Mouse (Mus musculus): ENCODE measurements at regions not wholly inside any gene's neighbourhood (a gene's known extent, or its start where the extent isn't known, plus 50 kb on each side); places are given as distances from the start of the nearest gene placed in this dataset.
A peak's percentile ranks its signal among the peaks of the same experiment; 100 is the strongest.

- Histone ChIP-seq H3K4me1 (replicated peaks) (no peaks in the 10 kb centered on the region), H3K9me3 (peaks cover 9% of the 10 kb centered on the region; the same call in 1 of the 2 replicates), H3K27ac (replicated peaks) (no peak overlapping the region), H3K4me3 (no peak overlapping the region), H3K9ac (no peak overlapping the region), H3K4me2 (no peak overlapping the region), H3K27me3 (no peaks in the 10 kb centered on the region), H3K36me3 (no peaks in the 10 kb centered on the region)
- ATAC-seq (ENCODE audit: low read depth) = no peak
- WGBS = 92% methylated on average over 4 of the region's 4 CpGs
Observed at GRCm38 (mm10) chr10:17129391-17130163, 593.4 kb upstream of the Cited2 start.

- Histone ChIP-seq H3K27me3 (no peaks in the 10 kb centered on the region), H3K36me3 (no peaks in the 10 kb centered on the region), H3K9me3 (no peaks in the 10 kb centered on the region), H3K4me3 (no peak overlapping the region), H3K9ac (no peak overlapping the region), H3K4me2 (no peak overlapping the region), H3K4me1 (replicated peaks) (no peaks in the 10 kb centered on the region), H3K27ac (replicated peaks) (no peak overlapping the region)
- WGBS = 84% methylated on average over 1 of the region's 1 CpGs
- ATAC-seq (ENCODE audit: low read depth) = no peak
Observed at GRCm38 (mm10) chr10:17130661-17131060, 592.4 kb upstream of the Cited2 start.

DNA sequence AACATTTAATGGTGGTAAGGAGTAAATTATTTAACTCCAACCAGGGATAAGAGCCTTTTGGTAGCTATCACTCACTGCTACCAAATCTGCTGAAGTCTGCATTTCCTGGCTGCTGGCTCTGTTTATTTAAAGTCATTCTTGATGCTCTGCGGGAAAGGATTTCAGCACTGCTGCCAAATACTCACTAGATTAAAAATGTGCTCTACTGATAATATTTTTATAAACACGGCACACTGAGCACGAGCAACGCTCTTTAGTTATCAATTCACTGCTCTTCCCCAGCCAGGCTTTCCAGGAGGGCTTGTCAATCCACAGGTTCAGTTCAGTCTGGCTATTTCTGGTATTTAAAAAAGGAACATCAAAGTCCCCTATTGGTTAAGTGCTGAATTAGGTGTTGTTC lies 591.3 kb upstream of the Cited2 start:
- 70% methylated on average over 4 of the region's 4 CpGs for WGBS
- Histone ChIP-seq H3K9me3 (no peaks in the 10 kb centered on the region), H3K4me1 (replicated peaks) (no peaks in the 10 kb centered on the region), H3K27ac (replicated peaks) (no peak overlapping the region), H3K36me3 (no peaks in the 10 kb centered on the region), H3K9ac (no peak overlapping the region), H3K4me3 (no peak overlapping the region), H3K27me3 (no peaks in the 10 kb centered on the region), H3K4me2 (no peak overlapping the region)
- ATAC-seq (ENCODE audit: low read depth) = no peak

DNA sequence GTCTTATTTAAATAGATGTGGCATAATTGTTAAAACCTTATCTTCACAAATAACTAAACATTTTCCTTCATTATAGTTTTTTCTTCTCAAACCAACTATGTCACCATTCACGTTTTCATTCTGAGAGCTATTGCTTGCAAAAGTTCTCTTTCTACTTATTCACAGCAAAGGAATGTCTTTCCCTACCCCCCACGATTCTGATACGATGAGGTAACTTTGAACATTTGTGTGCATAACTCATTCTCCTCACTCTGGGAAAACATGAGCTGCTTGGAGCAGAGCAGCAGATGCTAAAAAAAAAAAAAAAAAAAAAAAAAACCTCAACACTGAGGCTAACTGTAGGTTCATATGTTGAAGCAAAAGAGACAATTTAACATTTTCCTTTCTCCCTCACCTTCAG lies 547.6 kb upstream of the Cited2 start:
- H3K4me2 ChIP-seq = no peak overlapping the region
- no peak overlapping the region for H3K9ac ChIP-seq
- no peaks in the 10 kb centered on the region for H3K27me3 ChIP-seq
- no peak overlapping the region for H3K4me3 ChIP-seq
- 58% methylated on average over 3 of the region's 3 CpGs for WGBS
- H3K27ac ChIP-seq (replicated peaks) = no peak overlapping the region
- no peaks in the 10 kb centered on the region for H3K36me3 ChIP-seq
- peaks cover 4% of the 10 kb centered on the region; the same call in 1 of the 2 replicates for H3K4me1 ChIP-seq (replicated peaks)
- no peaks in the 10 kb centered on the region for H3K9me3 ChIP-seq
- no peak for ATAC-seq (ENCODE audit: low read depth)

DNA sequence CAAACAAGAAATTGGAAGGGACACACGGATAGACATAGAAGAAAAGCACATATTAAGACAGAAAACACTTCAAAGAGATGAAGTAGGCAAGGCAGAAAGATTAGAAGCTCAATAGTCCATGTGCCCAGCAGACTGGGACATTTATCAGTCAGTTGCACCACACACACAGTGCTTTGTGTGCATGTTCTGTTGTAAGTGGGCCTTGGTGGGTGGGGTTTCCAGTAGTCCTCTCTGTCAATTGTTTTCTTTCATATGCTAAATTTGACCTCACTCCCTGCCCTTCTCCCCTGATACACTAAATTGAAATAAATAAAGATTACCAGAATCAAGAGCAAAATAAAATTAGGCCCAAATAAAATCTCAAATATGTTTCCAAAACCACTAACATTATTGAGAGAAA lies 546.0 kb upstream of the Cited2 start:
- 28% methylated on average over 1 of the region's 1 CpGs for WGBS
- H3K4me3 ChIP-seq = no peak overlapping the region
- H3K9me3 ChIP-seq = no peaks in the 10 kb centered on the region
- H3K4me1 ChIP-seq (replicated peaks) = peaks cover 4% of the 10 kb centered on the region; the same call in 1 of the 2 replicates
- no peaks in the 10 kb centered on the region for H3K36me3 ChIP-seq
- H3K9ac ChIP-seq = no peak overlapping the region
- H3K27me3 ChIP-seq = no peaks in the 10 kb centered on the region
- no peak for ATAC-seq (ENCODE audit: low read depth)
- H3K4me2 ChIP-seq = no peak overlapping the region
- no peak overlapping the region for H3K27ac ChIP-seq (replicated peaks)

GRCm38 (mm10) chr10:17177503-17178278 lies 545.3 kb upstream of the Cited2 start:
- Histone ChIP-seq H3K27me3 (no peaks in the 10 kb centered on the region), H3K36me3 (no peaks in the 10 kb centered on the region), H3K4me3 (no peak overlapping the region), H3K4me1 (replicated peaks) (peaks cover 4% of the 10 kb centered on the region; the same call in 1 of the 2 replicates), H3K9me3 (no peaks in the 10 kb centered on the region), H3K9ac (no peak overlapping the region), H3K27ac (replicated peaks) (no peak overlapping the region), H3K4me2 (no peak overlapping the region)
- 56% methylated on average over 4 of the region's 4 CpGs for WGBS
- ATAC-seq (ENCODE audit: low read depth) = no peak

DNA sequence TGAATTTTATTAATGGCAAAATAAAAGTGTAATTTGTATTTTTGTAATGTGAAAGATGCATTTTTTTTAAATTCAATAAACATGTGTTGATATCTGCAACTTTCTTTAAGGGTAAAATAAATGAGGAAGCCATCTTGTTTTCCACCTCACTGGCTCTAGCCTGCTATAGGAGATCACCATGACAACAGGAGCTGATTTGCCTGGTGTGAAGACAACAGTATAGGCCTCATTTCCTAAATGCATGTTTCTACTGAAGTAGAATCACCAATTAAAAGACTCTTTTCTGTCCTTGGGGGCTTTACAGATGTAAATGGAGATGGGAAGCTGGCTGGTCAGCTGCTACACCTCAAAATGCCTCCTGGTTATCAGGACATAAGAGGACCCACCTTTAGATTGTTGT lies 544.4 kb upstream of the Cited2 start:
- Histone ChIP-seq H3K9ac (no peak overlapping the region), H3K36me3 (no peaks in the 10 kb centered on the region), H3K4me1 (replicated peaks) (peaks cover 4% of the 10 kb centered on the region; the same call in 1 of the 2 replicates), H3K4me2 (no peak overlapping the region), H3K27me3 (no peaks in the 10 kb centered on the region), H3K27ac (replicated peaks) (no peak overlapping the region), H3K4me3 (no peak overlapping the region), H3K9me3 (no peaks in the 10 kb centered on the region)
- ATAC-seq (ENCODE audit: low read depth) = peak; percentile 67; the same call in 1 of the 2 replicates

GRCm38 (mm10) chr10:17184418-17184817 lies 538.6 kb upstream of the Cited2 start:
- Histone ChIP-seq H3K27me3 (no peaks in the 10 kb centered on the region), H3K27ac (replicated peaks) (no peak overlapping the region), H3K9me3 (peaks cover 4% of the 10 kb centered on the region; the same call in 1 of the 2 replicates), H3K36me3 (no peaks in the 10 kb centered on the region), H3K4me3 (no peak overlapping the region), H3K4me1 (replicated peaks) (no peaks in the 10 kb centered on the region; the same call in 1 of the 2 replicates), H3K4me2 (no peak overlapping the region), H3K9ac (no peak overlapping the region)
- no peak for ATAC-seq (ENCODE audit: low read depth)
- 54% methylated on average over 2 of the region's 2 CpGs for WGBS

DNA sequence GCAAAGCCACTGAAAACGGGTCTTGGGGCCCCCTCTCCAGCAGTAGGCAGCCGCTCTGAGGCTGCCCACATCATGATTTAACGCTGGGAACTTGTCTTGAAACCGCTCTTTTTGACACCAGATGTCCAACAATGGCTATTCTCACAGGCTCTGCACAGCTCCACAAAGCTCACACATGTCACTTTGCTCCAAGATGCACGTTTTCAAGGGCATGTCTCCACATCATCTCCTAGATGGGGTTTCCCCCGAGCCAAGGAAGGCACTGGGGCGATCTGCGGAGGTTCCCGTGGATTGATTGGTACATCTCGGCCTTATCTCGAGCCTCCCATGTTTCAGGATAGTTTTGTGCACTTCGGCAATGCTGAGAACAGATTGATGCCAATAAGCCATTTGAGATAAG lies 526.8 kb upstream of the Cited2 start:
- Histone ChIP-seq H3K4me3 (no peak overlapping the region), H3K27ac (replicated peaks) (peak overlapping the region; percentile 38; the same call in 1 of the 2 replicates), H3K9me3 (no peaks in the 10 kb centered on the region), H3K36me3 (no peaks in the 10 kb centered on the region), H3K4me2 (no peak overlapping the region), H3K27me3 (no peaks in the 10 kb centered on the region), H3K4me1 (replicated peaks) (peaks cover 10% of the 10 kb centered on the region; the same call in 1 of the 2 replicates), H3K9ac (no peak overlapping the region)
- peak; percentile 61 for ATAC-seq (ENCODE audit: low read depth)
- 38% methylated on average over 12 of the region's 12 CpGs for WGBS

DNA sequence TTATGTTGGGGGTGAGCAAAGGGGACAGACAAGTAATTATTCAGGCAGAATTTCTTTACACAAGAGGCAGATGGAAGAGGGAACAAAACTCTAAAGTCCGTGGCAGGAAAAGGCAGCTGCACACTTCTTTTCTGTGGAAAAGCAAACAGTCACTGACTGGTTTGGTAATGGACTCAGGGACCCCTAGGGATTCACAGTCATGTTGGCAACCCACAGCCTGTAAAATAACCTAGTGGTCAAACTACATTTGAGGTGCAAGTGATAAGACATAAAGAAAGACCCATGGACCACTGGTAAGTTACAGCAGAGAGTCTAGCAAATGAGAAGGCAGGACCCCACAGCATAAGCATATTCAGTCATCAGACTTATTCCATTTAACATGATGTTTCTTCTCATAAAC lies 526.4 kb upstream of the Cited2 start:
- Histone ChIP-seq H3K4me3 (no peak overlapping the region), H3K9me3 (no peaks in the 10 kb centered on the region), H3K27me3 (no peaks in the 10 kb centered on the region), H3K36me3 (no peaks in the 10 kb centered on the region), H3K9ac (no peak overlapping the region), H3K4me1 (replicated peaks) (peaks cover 10% of the 10 kb centered on the region; the same call in 1 of the 2 replicates), H3K4me2 (no peak overlapping the region), H3K27ac (replicated peaks) (peak overlapping the region; percentile 38; the same call in 1 of the 2 replicates)
- WGBS = 0% methylated on average over 1 of the region's 1 CpGs
- ATAC-seq (ENCODE audit: low read depth) = peak; percentile 43; the same call in 1 of the 2 replicates

DNA sequence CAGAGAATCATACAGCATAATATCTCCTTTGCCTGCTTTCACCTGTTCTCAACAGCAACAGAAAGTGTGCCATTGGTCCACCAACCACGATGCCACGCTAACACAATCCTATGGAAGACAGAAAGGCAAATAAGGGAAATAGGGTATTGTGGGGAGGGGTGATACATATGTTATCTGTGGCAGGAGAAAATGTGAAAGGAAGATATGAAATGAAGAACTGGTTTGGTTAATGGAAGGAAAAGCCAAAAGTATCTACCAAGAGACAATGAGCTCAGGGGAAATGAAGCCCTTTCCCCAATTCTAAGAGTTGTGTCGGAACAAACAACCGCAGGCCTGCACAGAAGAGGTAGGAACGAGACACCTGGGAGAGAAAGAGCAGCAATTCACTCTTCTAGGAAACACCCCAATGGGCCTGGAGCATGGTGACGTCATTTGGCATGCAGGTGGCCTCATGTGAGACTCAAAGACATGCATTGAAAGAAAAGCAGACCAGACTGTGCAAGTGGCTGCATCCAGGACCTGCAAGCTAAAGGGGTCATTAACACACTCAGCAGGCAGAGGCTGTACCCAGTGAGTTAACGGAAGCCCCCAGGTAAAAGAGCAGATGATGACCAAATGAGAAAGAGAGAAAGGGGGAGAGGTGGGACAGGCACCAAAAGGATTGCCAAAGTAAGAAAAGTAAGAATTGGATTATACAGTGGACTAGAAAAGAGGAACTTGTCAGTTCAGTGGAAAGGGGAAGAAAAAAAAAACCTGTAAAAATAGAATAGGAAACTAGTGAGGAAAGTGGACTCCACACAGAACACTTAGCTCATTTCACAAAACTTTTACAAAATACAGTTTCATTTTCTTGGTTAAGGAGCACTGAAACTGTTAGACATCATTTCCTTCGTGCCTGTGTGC lies 522.2 kb upstream of the Cited2 start:
- ATAC-seq (ENCODE audit: low read depth) = no peak
- Histone ChIP-seq H3K4me3 (no peak overlapping the region), H3K4me1 (replicated peaks) (peaks cover 21% of the 10 kb centered on the region), H3K27ac (replicated peaks) (no peak overlapping the region), H3K4me2 (no peak overlapping the region), H3K9ac (no peak overlapping the region), H3K9me3 (no peaks in the 10 kb centered on the region), H3K27me3 (no peaks in the 10 kb centered on the region), H3K36me3 (no peaks in the 10 kb centered on the region)
- 76% methylated on average over 8 of the region's 8 CpGs for WGBS

DNA sequence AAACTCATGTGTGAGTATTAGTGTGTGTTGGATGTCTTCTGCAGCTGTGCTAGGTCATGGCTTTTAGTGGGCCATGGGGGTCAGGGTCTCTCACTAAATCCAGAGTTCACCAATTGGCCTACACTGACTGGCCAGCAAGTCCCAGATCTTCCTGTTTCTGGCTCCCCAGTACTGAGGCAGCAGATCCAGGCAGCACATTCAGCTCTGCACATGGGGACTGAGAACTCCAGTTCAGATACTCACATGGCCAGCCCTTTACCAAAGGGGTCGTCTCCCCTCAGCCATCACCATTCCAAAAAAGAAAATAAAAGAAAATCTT lies 521.6 kb upstream of the Cited2 start:
- ATAC-seq (ENCODE audit: low read depth) = no peak
- H3K9me3 ChIP-seq = no peaks in the 10 kb centered on the region
- no peak overlapping the region for H3K4me3 ChIP-seq
- H3K36me3 ChIP-seq = no peaks in the 10 kb centered on the region
- H3K27ac ChIP-seq (replicated peaks) = no peak overlapping the region
- no peaks in the 10 kb centered on the region for H3K27me3 ChIP-seq
- peaks cover 15% of the 10 kb centered on the region for H3K4me1 ChIP-seq (replicated peaks)
- WGBS = 76% methylated on average over 1 of the region's 1 CpGs
- no peak overlapping the region for H3K9ac ChIP-seq
- no peak overlapping the region for H3K4me2 ChIP-seq

All from neural tube, embryonic 13.5 days (tissue).